Mouse (Mus musculus) midbrain, embryonic 11.5 days (tissue): ENCODE measurements around the gene Col5a1. TPM values are rescaled to one million over a fixed set of nuclear protein-coding genes. Genes with fewer than 3 reads are reported as not detected.

Experiments
- ATAC-seq: fragments of 200-750 bp; cut with Nextera tagmentation; 2 replicates; pipeline ENCODE4 v1.8.0; 2017; ENCODE audit warnings: moderate TSS enrichment, moderate library complexity; ENCODE audit not compliant: low FRiP score
- DNase-seq: peaks from one replicate; pipeline ENCODE4 v3.0.0; 2015; ENCODE audit warnings: low spot score; ENCODE audit errors: missing footprints
- H3K27ac ChIP-seq: fragments of 300-500 bp; sonication (generic); 2 replicates; pipeline ENCODE4 v1.5.1; 2014; ENCODE audit warnings: low read depth, low read length
- H3K27me3 ChIP-seq: fragments of 300-500 bp; sonication (generic); 2 replicates; pipeline ENCODE4 v1.6.1; 2014; ENCODE audit warnings: mild to moderate bottlenecking, low read length, moderate library complexity, mixed read lengths; ENCODE audit not compliant: control insufficient read depth, insufficient read depth
- H3K36me3 ChIP-seq: fragments of 300-500 bp; sonication (generic); 2 replicates; pipeline ENCODE4 v1.6.1; 2014; ENCODE audit warnings: mild to moderate bottlenecking, low read length, moderate library complexity, mixed read lengths; ENCODE audit not compliant: control insufficient read depth, insufficient read depth
- H3K4me1 ChIP-seq: fragments of 300-500 bp; sonication (generic); 2 replicates; pipeline ENCODE4 v1.6.1; 2014; ENCODE audit warnings: low read length; ENCODE audit not compliant: control insufficient read depth, insufficient read depth
- H3K4me2 ChIP-seq: fragments of 300-500 bp; sonication (generic); 2 replicates; pipeline ENCODE4 v1.6.1; 2014; ENCODE audit warnings: mild to moderate bottlenecking, moderate library complexity
- H3K4me3 ChIP-seq: fragments of 300-500 bp; sonication (generic); 2 replicates; pipeline ENCODE4 v1.5.1; 2014; ENCODE audit warnings: low read depth, low read length
- H3K9ac ChIP-seq: fragments of 300-500 bp; sonication (generic); 2 replicates; pipeline ENCODE4 v1.6.1; 2014; ENCODE audit warnings: low read length
- H3K9me3 ChIP-seq: fragments of 300-500 bp; sonication (generic); 2 replicates; pipeline ENCODE4 v1.6.1; 2016; ENCODE audit warnings: low read length; ENCODE audit not compliant: control insufficient read depth
- WGBS: fragments of 180-500 bp; shearing (Covaris S2); extraction: QIAGEN DNeasy Blood & Tissue Kit; methylation state at CpG from one replicate; pipeline ENCODE4 v1.1.7; 2014; 5-methylcytosine and 5-hydroxymethylcytosine counted together
- polyA plus RNA-seq: library from polyadenylated mRNA; unstranded; fragments of >200 nt; fragmentation: Nextera tagmentation; extraction: Ambion mirVana; gene quantifications from 2 replicates; pipeline ENCODE4 v1.2.1, GENCODE M21; 2014

The Col5a1 gene
- polyA plus RNA-seq, 1 experiment from 2014 or later: 21.6 TPM

- DNase-seq (no peak), ATAC-seq (no peak)
- H3K9me3 ChIP-seq: no peaks in the 10 kb centered on the region
- H3K27ac ChIP-seq: no peak overlapping the region
- WGBS: 86% methylated on average over 9 of the region's 9 CpGs
- H3K4me2 ChIP-seq: no peak overlapping the region
- no peaks in the 10 kb centered on the region for H3K27me3 ChIP-seq
- H3K4me1 ChIP-seq: no peaks in the 10 kb centered on the region; the same call in 1 of the 2 replicates
- H3K4me3 ChIP-seq: no peak overlapping the region
- H3K36me3 ChIP-seq: no peaks in the 10 kb centered on the region
- H3K9ac ChIP-seq: no peak overlapping the region
These were observed 24.5 kb upstream of the Col5a1 start for GRCm38 (mm10) chr2:27861576-27862238.

DNA sequence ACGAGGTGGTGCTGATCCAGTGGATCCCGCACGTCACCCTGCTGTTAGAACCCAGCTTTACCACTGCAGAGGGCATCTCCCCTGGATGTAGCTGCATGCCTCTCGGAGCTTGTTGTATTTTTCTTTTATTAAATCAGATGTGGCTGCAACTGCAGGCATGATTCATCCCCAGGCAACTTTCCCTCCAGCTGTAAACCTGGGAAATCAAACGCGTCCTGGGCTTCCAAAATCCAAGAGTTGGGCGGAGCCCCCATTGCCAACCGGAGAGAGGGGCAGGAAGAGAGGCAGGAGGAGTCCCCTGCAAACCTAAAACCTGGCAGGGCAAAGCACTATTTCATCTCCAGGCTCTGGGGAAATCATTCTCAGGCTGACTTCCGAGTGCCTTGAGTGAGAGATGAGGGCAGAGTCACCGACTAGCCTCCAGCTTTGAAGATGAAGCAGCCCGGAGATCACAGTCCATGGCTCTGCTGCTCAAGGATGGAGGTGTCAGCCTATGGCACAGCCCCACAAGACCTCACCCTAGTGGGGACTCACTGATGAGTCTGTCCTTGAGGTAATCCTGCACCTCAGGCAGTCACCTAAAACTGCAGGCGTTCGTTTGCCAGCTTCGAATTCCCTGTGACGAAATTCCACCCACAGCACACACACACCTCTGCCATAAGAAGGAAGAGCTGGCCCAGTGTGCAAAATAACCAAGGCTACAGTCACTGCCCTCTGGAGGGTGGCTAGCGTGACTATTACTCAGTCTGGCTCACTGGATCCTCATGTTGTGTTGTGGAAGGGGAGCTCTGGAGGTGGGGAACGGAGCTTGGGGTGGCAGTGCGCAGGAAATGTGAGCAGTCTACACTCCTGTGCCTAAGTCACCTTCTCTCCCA lies 21.5 kb upstream of the Col5a1 start:
- H3K4me1 ChIP-seq: no peaks in the 10 kb centered on the region; the same call in 1 of the 2 replicates
- no peak overlapping the region for H3K4me2 ChIP-seq
- DNase-seq: no peak
- no peaks in the 10 kb centered on the region for H3K9me3 ChIP-seq
- WGBS: 82% methylated on average over 18 of the region's 18 CpGs
- H3K27me3 ChIP-seq: no peaks in the 10 kb centered on the region
- no peak overlapping the region for H3K27ac ChIP-seq
- H3K4me3 ChIP-seq: no peak overlapping the region
- H3K36me3 ChIP-seq: no peaks in the 10 kb centered on the region
- no peak overlapping the region for H3K9ac ChIP-seq
- no peak for ATAC-seq

GRCm38 (mm10) chr2:27870586-27870985 lies 15.6 kb upstream of the Col5a1 start:
- Histone ChIP-seq H3K9me3 (no peaks in the 10 kb centered on the region), H3K4me3 (no peak overlapping the region), H3K4me2 (no peak overlapping the region), H3K9ac (no peak overlapping the region), H3K27ac (no peak overlapping the region), H3K27me3 (no peaks in the 10 kb centered on the region), H3K4me1 (no peaks in the 10 kb centered on the region), H3K36me3 (no peaks in the 10 kb centered on the region)
- 92% methylated on average over 1 of the region's 1 CpGs for WGBS
- ATAC-seq (no peak), DNase-seq (no peak)

DNA sequence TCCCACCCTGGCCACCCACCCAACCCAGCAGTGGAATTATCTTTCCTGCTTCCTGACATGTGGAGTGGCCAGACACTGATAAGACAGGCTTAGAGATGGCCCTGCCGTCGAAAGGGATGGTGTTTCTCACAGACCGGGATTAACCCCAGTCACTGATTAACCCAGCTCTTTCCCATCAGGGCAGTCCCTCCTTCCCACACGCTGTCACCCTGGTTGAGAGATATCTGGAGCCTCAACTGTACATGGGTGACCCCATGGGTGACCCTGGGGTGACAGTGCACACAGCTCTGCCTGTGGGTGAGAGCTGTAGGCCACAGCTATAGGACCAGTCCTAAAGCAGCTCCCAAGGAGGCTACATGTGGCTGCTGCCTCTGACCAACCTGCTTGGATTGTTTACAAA lies 15.2 kb upstream of the Col5a1 start:
- no peak overlapping the region for H3K9ac ChIP-seq
- H3K36me3 ChIP-seq: no peaks in the 10 kb centered on the region
- DNase-seq: no peak
- no peak overlapping the region for H3K4me2 ChIP-seq
- H3K27ac ChIP-seq: no peak overlapping the region
- no peaks in the 10 kb centered on the region for H3K9me3 ChIP-seq
- no peaks in the 10 kb centered on the region for H3K4me1 ChIP-seq
- WGBS: 62% methylated on average over 4 of the region's 4 CpGs
- ATAC-seq: no peak
- no peaks in the 10 kb centered on the region for H3K27me3 ChIP-seq
- no peak overlapping the region for H3K4me3 ChIP-seq

DNA sequence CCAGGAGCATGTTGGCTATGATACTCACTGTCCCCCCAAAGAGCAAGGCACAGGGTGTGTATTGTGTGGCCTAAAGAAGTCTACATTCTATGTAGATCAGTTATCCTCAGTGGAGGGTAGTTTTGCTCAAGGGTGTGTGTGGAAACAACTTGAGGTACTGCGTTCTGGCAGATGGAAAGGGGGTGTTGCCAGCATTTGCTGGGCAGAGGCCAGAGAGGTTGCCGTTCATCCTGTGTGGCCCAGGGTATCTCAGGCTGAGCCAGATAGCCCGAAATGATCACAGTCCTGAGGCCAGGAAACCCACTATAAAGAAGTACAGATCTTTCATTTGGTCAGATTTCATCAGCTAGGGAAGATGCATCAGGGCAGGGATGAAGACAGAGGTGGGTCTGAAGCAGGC lies 13.9 kb upstream of the Col5a1 start:
- Histone ChIP-seq H3K4me3 (no peak overlapping the region), H3K27ac (no peak overlapping the region)
- no peak for ATAC-seq

DNA sequence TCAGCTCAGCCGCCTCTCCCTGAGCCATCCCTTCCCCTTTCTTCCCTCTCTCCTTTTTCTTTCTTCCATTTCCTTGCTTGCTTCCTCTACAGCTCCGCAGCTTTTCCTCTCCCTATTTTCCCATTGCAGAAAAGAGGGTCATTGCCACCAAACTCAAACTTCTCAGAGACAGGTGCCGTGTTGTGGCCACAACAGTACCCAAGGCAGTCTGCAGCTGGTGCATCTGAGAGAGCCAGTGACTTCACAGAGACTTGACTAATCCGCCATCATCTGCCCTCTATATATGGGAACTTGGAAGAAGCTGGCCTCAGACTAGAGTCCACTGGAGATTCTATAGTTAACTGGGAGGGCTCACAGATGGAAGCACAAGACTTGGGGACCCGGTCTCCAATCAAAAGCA lies 13.2 kb upstream of the Col5a1 start:
- no peaks in the 10 kb centered on the region for H3K36me3 ChIP-seq
- H3K4me2 ChIP-seq: no peak overlapping the region
- ATAC-seq: no peak
- H3K9me3 ChIP-seq: no peaks in the 10 kb centered on the region
- WGBS: 85% methylated on average over 5 of the region's 5 CpGs
- no peak overlapping the region for H3K4me3 ChIP-seq
- no peak for DNase-seq
- no peaks in the 10 kb centered on the region for H3K27me3 ChIP-seq
- H3K4me1 ChIP-seq: no peaks in the 10 kb centered on the region
- H3K9ac ChIP-seq: no peak overlapping the region
- no peak overlapping the region for H3K27ac ChIP-seq

More for the DNA sequence above, 13.9 kb upstream of the Col5a1 start:
- Histone ChIP-seq H3K4me1 (no peaks in the 10 kb centered on the region), H3K36me3 (no peaks in the 10 kb centered on the region), H3K27me3 (no peaks in the 10 kb centered on the region), H3K9ac (no peak overlapping the region), H3K9me3 (no peaks in the 10 kb centered on the region), H3K4me2 (no peak overlapping the region)
- WGBS: 88% methylated on average over 3 of the region's 3 CpGs
- DNase-seq: no peak

DNA sequence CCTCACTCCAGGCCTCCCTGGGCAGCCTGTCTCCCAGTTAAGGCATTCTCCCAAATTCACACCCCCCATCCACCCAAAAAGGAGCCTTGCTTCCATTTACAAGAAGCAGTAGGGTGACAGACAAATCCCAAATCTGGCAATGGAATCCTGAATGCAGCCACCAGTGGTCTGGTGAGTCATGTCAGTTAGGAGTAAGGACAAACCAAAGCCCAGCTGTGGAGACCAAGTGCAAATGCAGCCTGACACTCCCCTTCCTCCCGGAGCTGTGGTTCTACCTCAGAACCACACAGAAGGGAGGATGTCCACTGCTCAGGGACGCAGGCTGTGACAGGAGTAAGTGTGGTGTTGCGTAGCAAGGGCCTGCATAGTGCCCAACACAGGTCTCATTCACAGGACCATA lies 11.6 kb upstream of the Col5a1 start:
- Histone ChIP-seq H3K9ac (no peak overlapping the region), H3K36me3 (no peaks in the 10 kb centered on the region), H3K9me3 (no peaks in the 10 kb centered on the region), H3K4me3 (no peak overlapping the region), H3K4me2 (no peak overlapping the region), H3K4me1 (no peaks in the 10 kb centered on the region), H3K27ac (no peak overlapping the region), H3K27me3 (no peaks in the 10 kb centered on the region)
- DNase-seq (no peak), ATAC-seq (no peak)
- WGBS: 82% methylated on average over 3 of the region's 3 CpGs

- H3K9ac ChIP-seq: no peak overlapping the region
- no peaks in the 10 kb centered on the region for H3K27me3 ChIP-seq
- no peak overlapping the region for H3K27ac ChIP-seq
- H3K4me1 ChIP-seq: no peaks in the 10 kb centered on the region
- DNase-seq: no peak
- no peak overlapping the region for H3K4me3 ChIP-seq
- 71% methylated on average over 5 of the region's 5 CpGs for WGBS
- no peak overlapping the region for H3K4me2 ChIP-seq
- ATAC-seq: no peak
- H3K36me3 ChIP-seq: no peaks in the 10 kb centered on the region
- no peaks in the 10 kb centered on the region for H3K9me3 ChIP-seq
These were observed 11.0 kb upstream of the Col5a1 start for GRCm38 (mm10) chr2:27875231-27875630.

DNA sequence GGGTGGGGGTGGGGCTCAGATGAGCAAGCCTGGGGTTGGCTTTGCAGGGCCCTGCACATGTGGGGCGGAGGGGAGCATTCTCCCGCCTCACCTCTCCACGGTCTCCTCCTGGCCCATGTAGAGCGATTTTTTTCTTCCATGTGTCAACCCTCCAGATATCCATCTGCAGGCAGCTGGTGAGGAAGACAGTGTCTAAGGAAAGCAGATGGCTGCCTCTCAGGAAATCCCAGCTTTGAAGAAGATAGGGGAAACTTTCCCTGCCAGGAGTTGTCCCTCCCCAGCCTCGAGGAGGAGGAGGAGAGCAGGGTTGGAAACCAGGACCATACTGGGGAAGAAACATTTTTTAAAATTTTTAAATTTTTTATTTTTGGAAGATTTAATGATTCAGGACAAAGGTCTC lies 10.4 kb upstream of the Col5a1 start:
- 80% methylated on average over 5 of the region's 5 CpGs for WGBS
- Histone ChIP-seq H3K9ac (no peak overlapping the region), H3K27ac (no peak overlapping the region), H3K4me2 (no peak overlapping the region), H3K9me3 (no peaks in the 10 kb centered on the region), H3K4me1 (no peaks in the 10 kb centered on the region), H3K4me3 (no peak overlapping the region), H3K36me3 (no peaks in the 10 kb centered on the region), H3K27me3 (no peaks in the 10 kb centered on the region)
- ATAC-seq (no peak), DNase-seq (no peak)
